Mouse (Mus musculus): ENCODE data around the gene T2. TPM values are rescaled to one million over a fixed set of nuclear protein-coding genes. Genes with fewer than 3 reads are reported as not detected.

Gene T2
- polyA plus RNA-seq, 1 experiment from 2014 or later: 0.38 TPM

DNA sequence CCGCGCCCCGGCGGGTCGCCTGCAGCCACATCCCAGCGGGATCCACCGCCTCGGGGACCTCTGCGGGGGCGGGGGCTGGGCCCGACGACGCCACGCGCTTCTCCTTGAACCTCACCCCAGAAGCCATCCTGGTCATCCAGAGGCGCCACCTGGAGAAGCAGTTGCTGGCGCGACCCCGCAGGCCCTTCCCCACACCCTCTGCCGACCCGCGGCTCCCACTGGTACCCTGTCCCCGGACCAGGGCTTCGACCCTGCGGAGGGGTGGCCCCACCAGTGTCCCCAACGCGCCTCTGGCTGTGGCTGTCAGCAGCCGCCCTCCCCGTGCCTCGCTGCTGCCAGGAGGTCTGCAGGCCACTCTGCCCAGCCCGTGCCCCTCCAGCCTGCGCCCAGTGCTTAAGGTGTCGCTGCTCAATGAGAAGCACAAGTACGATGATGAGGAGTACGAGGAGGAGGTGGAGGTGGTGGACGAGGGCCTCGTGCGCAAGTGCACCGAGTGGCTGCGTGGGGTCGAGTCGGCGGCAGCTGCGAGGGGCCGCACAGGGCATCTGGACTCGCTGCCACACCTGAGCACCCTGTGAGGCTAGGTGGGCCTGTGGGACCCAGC is 14.3 kb upstream of the T2 start:
- peaks cover 41% of the 10 kb centered on the region for H3K4me1 ChIP-seq (replicated peaks)

DNA sequence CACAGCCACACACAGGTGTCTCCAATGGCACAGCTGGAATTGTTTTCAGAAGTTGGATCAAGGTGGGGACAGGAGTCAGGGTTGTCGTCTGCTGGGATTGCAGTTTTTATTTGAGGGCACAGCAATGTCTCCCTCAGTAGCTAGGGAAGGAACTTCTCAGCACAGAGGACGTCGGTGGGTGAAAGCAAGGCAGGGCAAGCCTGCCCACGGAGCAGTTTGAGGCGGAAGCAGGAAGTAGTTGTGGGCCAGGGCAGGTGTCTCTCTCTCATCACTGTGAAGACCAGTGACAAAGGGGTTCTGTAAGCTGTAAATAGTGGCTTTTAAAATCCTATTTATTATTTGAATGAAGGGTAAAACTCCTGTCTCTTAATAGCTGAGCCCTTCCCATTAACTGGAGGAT is 13.1 kb upstream of the T2 start:
- Histone ChIP-seq H3K9me3 (no peaks in the 10 kb centered on the region), H3K4me1 (replicated peaks) (peaks cover 41% of the 10 kb centered on the region), H3K4me2 (peak overlapping the region; percentile 97), H3K27me3 (peaks cover 27% of the 10 kb centered on the region), H3K9ac (peak overlapping the region; percentile 97; the same call in 1 of the 2 replicates), H3K27ac (no peak overlapping the region), H3K4me3 (peak overlapping the region; percentile 68; the same call in 1 of the 2 replicates), H3K36me3 (no peaks in the 10 kb centered on the region)
- WGBS: 43% methylated on average over 5 of the region's 5 CpGs
- ATAC-seq (ENCODE audit: low FRiP score): no peak

More for the DNA sequence above, 14.3 kb upstream of the T2 start:
- H3K27me3 ChIP-seq: peaks cover 27% of the 10 kb centered on the region
- peak overlapping the region; percentile 97 for H3K9ac ChIP-seq
- no peaks in the 10 kb centered on the region for H3K36me3 ChIP-seq
- H3K4me2 ChIP-seq: peak overlapping the region; percentile 97
- H3K4me3 ChIP-seq: peak overlapping the region; percentile 68
- ATAC-seq (ENCODE audit: low FRiP score): peak; percentile 34
- H3K9me3 ChIP-seq: no peaks in the 10 kb centered on the region
- H3K27ac ChIP-seq: peak overlapping the region; percentile 92
- 9% methylated on average over 45 of the region's 46 CpGs for WGBS

GRCm38 (mm10) chr17:8343416-8343815 is 12.4 kb upstream of the T2 start:
- no peaks in the 10 kb centered on the region for H3K9me3 ChIP-seq
- WGBS: 81% methylated on average over 6 of the region's 6 CpGs
- 0 out of 2 replicates have a peak overlapping the region, but pooled peaks have one; percentile 29 for H3K9ac ChIP-seq
- no peak overlapping the region for H3K27ac ChIP-seq
- H3K4me2 ChIP-seq: peak overlapping the region; percentile 25
- H3K4me3 ChIP-seq: no peak overlapping the region
- peaks cover 41% of the 10 kb centered on the region for H3K4me1 ChIP-seq (replicated peaks)
- peaks cover 25% of the 10 kb centered on the region for H3K27me3 ChIP-seq
- H3K36me3 ChIP-seq: no peaks in the 10 kb centered on the region
- no peak for ATAC-seq (ENCODE audit: low FRiP score)

DNA sequence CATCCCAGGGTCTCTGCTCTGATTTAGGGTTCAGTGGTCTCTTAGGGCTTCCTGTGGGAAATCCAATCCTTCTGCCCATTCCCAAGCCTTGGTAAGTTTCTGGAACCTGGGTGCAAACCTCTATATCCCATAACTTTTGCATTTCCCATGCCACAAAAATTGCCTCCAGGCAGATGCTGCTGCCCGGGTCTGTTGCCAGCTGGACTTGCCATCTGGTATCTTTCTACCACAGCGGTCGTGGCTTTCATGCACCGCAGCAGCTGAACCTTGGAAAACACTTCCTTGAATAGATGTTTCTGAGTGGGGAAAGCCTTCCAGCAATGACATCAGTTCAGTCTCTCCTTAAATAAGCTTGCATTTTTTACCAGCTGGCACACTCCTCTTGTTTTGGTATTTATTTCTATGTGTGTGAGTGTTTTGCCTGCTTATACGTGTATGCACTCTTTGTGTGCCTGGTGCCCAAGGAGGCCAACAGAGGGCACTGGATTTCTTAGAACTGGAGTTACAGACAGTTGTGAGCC is 8.0 kb upstream of the T2 start:
- H3K9ac ChIP-seq: no peak overlapping the region
- no peak overlapping the region for H3K27ac ChIP-seq
- no peak for ATAC-seq (ENCODE audit: low FRiP score)

DNA sequence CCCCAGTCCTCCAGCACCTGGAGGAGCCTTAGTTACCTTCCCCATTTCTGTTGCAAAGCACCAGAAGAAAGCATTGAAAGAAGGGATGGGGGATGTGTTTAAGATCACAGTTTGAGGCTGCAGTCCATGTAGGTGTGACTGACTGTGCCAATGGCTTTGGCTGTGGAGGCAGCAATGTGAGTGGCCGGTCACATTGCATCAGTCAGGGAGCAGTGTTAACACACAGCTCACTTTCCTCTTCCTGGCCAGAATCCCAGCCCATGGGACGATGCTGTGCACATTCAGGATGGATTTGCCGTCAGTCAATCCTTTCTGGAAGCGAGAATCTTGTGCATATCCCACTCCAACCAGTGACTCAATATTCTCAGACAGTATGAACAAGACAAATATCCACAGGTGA is 6.9 kb upstream of the T2 start:
- Histone ChIP-seq H3K4me1 (replicated peaks) (peaks cover 4% of the 10 kb centered on the region; the same call in 1 of the 2 replicates), H3K9ac (no peak overlapping the region), H3K36me3 (no peaks in the 10 kb centered on the region), H3K4me2 (no peak overlapping the region), H3K27ac (no peak overlapping the region), H3K4me3 (no peak overlapping the region), H3K27me3 (no peaks in the 10 kb centered on the region), H3K9me3 (no peaks in the 10 kb centered on the region)
- ATAC-seq (ENCODE audit: low FRiP score): no peak
- WGBS: 91% methylated on average over 4 of the region's 4 CpGs

More for the DNA sequence above, 8.0 kb upstream of the T2 start:
- Histone ChIP-seq H3K27me3 (0 out of 2 replicates have a peak, but pooled peaks cover 4% of the 10 kb centered on the region), H3K4me2 (no peak overlapping the region), H3K4me1 (replicated peaks) (peaks cover 10% of the 10 kb centered on the region), H3K36me3 (no peaks in the 10 kb centered on the region), H3K4me3 (no peak overlapping the region), H3K9me3 (no peaks in the 10 kb centered on the region)
- 72% methylated on average over 5 of the region's 5 CpGs for WGBS

- 25% methylated on average over 7 of the region's 7 CpGs for WGBS
- H3K9me3 ChIP-seq: no peaks in the 10 kb centered on the region
- H3K27ac ChIP-seq: no peak overlapping the region
- no peak overlapping the region for H3K4me3 ChIP-seq
- no peak for ATAC-seq (ENCODE audit: low FRiP score)
- peaks cover 4% of the 10 kb centered on the region; the same call in 1 of the 2 replicates for H3K4me1 ChIP-seq (replicated peaks)
- no peaks in the 10 kb centered on the region for H3K27me3 ChIP-seq
- no peak overlapping the region for H3K4me2 ChIP-seq
- H3K9ac ChIP-seq: no peak overlapping the region
- no peaks in the 10 kb centered on the region for H3K36me3 ChIP-seq
Observed at GRCm38 (mm10) chr17:8351088-8351487, 4.7 kb upstream of the T2 start.

DNA sequence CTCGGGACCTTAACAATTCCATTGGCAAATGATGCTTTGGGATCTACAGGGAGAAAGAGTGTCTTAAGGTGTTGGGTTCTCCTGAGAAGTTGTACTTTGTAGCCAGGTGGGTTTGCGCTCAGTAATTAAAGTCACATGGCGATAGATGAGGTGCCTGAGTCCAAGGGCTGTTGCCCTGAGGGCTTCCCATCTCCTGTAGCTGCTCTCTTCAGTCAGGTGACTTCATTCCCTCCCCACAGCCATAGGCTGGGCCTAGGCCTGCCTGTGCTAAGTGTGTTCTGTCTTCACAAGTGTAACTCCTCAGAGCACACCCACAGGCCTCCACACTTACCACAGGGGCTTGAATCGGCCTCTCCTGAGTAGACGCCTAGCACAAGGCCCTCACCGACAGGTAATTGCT is 1.7 kb downstream of the T2 start:
- no peaks in the 10 kb centered on the region for H3K36me3 ChIP-seq
- H3K4me3 ChIP-seq: no peak overlapping the region
- no peak overlapping the region for H3K4me2 ChIP-seq
- 95% methylated on average over 6 of the region's 6 CpGs for WGBS
- no peaks in the 10 kb centered on the region for H3K27me3 ChIP-seq
- no peak for ATAC-seq (ENCODE audit: low FRiP score)
- H3K9me3 ChIP-seq: no peaks in the 10 kb centered on the region
- H3K27ac ChIP-seq: no peak overlapping the region
- H3K9ac ChIP-seq: no peak overlapping the region
- H3K4me1 ChIP-seq (replicated peaks): peaks cover 11% of the 10 kb centered on the region

- WGBS: 86% methylated on average over 5 of the region's 5 CpGs
- H3K9ac ChIP-seq: no peak overlapping the region
- H3K4me3 ChIP-seq: no peak overlapping the region
- H3K4me1 ChIP-seq (replicated peaks): peaks cover 14% of the 10 kb centered on the region
- no peaks in the 10 kb centered on the region for H3K9me3 ChIP-seq
- no peaks in the 10 kb centered on the region for H3K36me3 ChIP-seq
- H3K27me3 ChIP-seq: no peaks in the 10 kb centered on the region
- no peak for ATAC-seq (ENCODE audit: low FRiP score)
- H3K27ac ChIP-seq: peak overlapping the region; percentile 18; the same call in 1 of the 2 replicates
- H3K4me2 ChIP-seq: no peak overlapping the region
Observed at GRCm38 (mm10) chr17:8360876-8361275, 5.1 kb downstream of the T2 start.

GRCm38 (mm10) chr17:8361281-8362103 is 5.7 kb downstream of the T2 start:
- H3K4me1 ChIP-seq (replicated peaks): peaks cover 19% of the 10 kb centered on the region
- H3K9me3 ChIP-seq: no peaks in the 10 kb centered on the region
- H3K4me3 ChIP-seq: no peak overlapping the region
- no peaks in the 10 kb centered on the region for H3K36me3 ChIP-seq
- no peak; the same call in 1 of the 2 replicates for ATAC-seq (ENCODE audit: low FRiP score)
- H3K27ac ChIP-seq: peak overlapping the region; percentile 18; the same call in 1 of the 2 replicates
- WGBS: 56% methylated on average over 10 of the region's 10 CpGs
- no peaks in the 10 kb centered on the region for H3K27me3 ChIP-seq
- H3K9ac ChIP-seq: no peak overlapping the region
- no peak overlapping the region for H3K4me2 ChIP-seq

DNA sequence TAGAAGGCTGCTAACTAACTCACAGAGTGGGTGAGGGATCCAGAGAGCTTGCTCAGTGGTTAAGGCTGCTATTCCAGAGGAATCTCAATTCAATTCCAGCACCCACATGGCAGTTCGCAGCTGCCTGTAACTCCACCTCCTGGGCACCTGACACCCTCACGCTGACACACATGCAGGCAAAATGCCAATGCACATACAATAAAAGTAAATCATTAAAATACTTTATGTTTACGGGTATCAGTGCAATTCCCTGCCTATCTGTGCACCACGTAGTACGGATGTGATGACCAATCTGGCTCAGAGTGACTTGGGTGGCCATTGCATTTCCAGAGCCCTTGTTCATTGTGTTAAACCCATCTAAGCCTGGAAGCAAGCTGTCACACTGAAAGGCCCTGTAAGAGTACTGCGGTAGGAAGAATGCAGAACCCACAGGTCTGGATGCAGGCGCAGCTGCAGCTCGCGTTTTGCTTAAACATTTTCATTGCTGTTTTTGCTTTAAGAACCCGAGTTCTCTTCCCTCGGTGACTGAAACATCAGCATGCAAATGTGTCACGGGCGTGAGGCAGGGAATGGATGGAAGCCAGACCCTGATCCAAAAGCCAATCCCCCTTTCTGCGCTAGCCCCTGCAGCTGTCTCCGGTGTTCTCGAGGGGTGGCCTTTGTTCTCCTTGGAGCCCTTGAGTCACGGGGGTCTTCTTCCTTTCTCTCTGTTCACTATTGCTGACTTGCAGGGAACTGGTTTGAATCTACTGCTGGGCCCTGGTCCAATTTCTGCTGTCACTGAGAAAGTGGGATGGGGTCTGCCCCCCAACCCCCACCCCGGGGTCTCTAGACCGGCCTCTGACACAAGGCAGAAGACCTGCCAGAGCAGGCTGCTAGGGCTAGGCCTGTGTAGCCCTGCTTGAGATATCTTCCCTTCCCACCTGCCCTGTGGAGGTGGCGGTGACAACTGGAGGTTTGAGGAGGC is 12.0 kb downstream of the T2 start:
- Histone ChIP-seq H3K4me3 (no peak overlapping the region), H3K9me3 (no peaks in the 10 kb centered on the region), H3K36me3 (no peaks in the 10 kb centered on the region), H3K27ac (peak overlapping the region; percentile 98), H3K27me3 (no peaks in the 10 kb centered on the region), H3K4me1 (replicated peaks) (peaks cover 59% of the 10 kb centered on the region), H3K9ac (peak overlapping the region; percentile 72), H3K4me2 (peak overlapping the region; percentile 32)
- ATAC-seq (ENCODE audit: low FRiP score): peak; percentile 65
- 11% methylated on average over 19 of the region's 20 CpGs for WGBS

- H3K4me2 ChIP-seq: peak overlapping the region; percentile 32
- 6% methylated on average over 8 of the region's 8 CpGs for WGBS
- peaks cover 66% of the 10 kb centered on the region for H3K4me1 ChIP-seq (replicated peaks)
Observed at GRCm38 (mm10) chr17:8368570-8368969, 12.8 kb downstream of the T2 start.

More at GRCm38 (mm10) chr17:8368570-8368969, 12.8 kb downstream of the T2 start:
- ATAC-seq (ENCODE audit: low FRiP score): peak; percentile 82
- H3K27ac ChIP-seq: peak overlapping the region; percentile 98
- H3K36me3 ChIP-seq: no peaks in the 10 kb centered on the region
- no peaks in the 10 kb centered on the region for H3K27me3 ChIP-seq
- H3K4me3 ChIP-seq: peak overlapping the region; percentile 11
- peak overlapping the region; percentile 66; the same call in 1 of the 2 replicates for H3K9ac ChIP-seq
- no peaks in the 10 kb centered on the region for H3K9me3 ChIP-seq

Measured in hindbrain, embryonic 13.5 days (tissue).